Mouse (Mus musculus): ENCODE measurements at regions not wholly inside any gene's neighbourhood (a gene's known extent, or its start where the extent isn't known, plus 50 kb on each side); places are given as distances from the start of the nearest gene placed in this dataset.

GRCm38 (mm10) chr14:76228968-76229555 is 118.4 kb downstream of the Nufip1 start:
- ATAC-seq (ENCODE audit: insufficient number of reproducible peaks, low FRiP score, low TSS enrichment, low read depth), result no peak

DNA sequence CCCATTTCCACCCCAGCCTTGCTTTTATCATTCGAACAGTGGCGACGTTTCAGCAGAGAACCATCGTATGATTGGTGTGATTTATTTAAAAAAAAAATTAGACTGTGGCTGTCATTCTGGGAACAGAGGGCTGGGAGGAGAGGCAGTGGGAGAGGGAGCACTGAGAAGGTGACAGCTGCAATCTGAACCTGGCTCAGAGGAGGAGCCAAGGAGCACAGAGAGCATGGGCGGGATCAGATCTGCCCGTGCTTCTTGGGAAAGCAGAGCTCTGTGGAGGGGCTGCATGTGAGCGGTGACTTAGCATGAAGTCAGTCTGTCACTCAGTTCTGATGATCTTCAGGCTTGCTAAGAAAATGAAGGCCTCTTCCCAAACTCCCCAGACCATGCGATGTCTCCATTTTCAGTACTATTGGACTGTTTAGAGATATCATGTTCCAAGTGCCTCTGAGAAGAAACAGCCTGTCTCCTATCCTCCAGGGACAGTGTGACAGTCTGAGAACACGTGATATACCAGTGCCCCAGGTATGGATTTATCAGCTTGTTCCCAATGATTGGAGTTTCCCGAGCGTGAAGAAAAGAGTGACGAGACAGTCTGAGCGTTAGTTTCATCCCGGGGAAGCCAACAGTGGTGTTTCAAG is 129.3 kb downstream of the Nufip1 start:
- Histone ChIP-seq H3K27ac (replicated peaks; ENCODE audit: low read depth, low read length) (no peak overlapping the region), H3K4me1 (ENCODE audit: control insufficient read depth, insufficient read depth, low read length) (no peaks in the 10 kb centered on the region), H3K4me3 (ENCODE audit: low read depth, low read length) (no peak overlapping the region), H3K27me3 (ENCODE audit: control insufficient read depth, insufficient read depth, low read length) (no peaks in the 10 kb centered on the region), H3K9me3 (ENCODE audit: control insufficient read depth, low read length) (no peaks in the 10 kb centered on the region), H3K9ac (ENCODE audit: low read length) (no peak overlapping the region), H3K4me2 (ENCODE audit: low read depth, severe bottlenecking) (no peak overlapping the region), H3K36me3 (ENCODE audit: control insufficient read depth, insufficient read depth, low read length) (no peaks in the 10 kb centered on the region)
- DNase-seq (ENCODE audit: low spot score), result no peak
- 89% methylated on average over 14 of the region's 14 CpGs for WGBS
- no peak for ATAC-seq (ENCODE audit: insufficient number of reproducible peaks, low FRiP score, low TSS enrichment, low read depth)

More at GRCm38 (mm10) chr14:76228968-76229555, 118.4 kb downstream of the Nufip1 start:
- no peak overlapping the region for H3K4me3 ChIP-seq (ENCODE audit: low read depth, low read length)
- H3K4me2 ChIP-seq (ENCODE audit: low read depth, severe bottlenecking), result no peak overlapping the region
- WGBS, result 68% methylated on average over 9 of the region's 9 CpGs
- no peak overlapping the region for H3K9ac ChIP-seq (ENCODE audit: low read length)
- no peak for DNase-seq (ENCODE audit: low spot score)
- no peaks in the 10 kb centered on the region for H3K36me3 ChIP-seq (ENCODE audit: control insufficient read depth, insufficient read depth, low read length)
- H3K27ac ChIP-seq (replicated peaks; ENCODE audit: low read depth, low read length), result no peak overlapping the region
- no peaks in the 10 kb centered on the region for H3K9me3 ChIP-seq (ENCODE audit: control insufficient read depth, low read length)
- H3K4me1 ChIP-seq (ENCODE audit: control insufficient read depth, insufficient read depth, low read length), result no peaks in the 10 kb centered on the region
- no peaks in the 10 kb centered on the region for H3K27me3 ChIP-seq (ENCODE audit: control insufficient read depth, insufficient read depth, low read length)

DNA sequence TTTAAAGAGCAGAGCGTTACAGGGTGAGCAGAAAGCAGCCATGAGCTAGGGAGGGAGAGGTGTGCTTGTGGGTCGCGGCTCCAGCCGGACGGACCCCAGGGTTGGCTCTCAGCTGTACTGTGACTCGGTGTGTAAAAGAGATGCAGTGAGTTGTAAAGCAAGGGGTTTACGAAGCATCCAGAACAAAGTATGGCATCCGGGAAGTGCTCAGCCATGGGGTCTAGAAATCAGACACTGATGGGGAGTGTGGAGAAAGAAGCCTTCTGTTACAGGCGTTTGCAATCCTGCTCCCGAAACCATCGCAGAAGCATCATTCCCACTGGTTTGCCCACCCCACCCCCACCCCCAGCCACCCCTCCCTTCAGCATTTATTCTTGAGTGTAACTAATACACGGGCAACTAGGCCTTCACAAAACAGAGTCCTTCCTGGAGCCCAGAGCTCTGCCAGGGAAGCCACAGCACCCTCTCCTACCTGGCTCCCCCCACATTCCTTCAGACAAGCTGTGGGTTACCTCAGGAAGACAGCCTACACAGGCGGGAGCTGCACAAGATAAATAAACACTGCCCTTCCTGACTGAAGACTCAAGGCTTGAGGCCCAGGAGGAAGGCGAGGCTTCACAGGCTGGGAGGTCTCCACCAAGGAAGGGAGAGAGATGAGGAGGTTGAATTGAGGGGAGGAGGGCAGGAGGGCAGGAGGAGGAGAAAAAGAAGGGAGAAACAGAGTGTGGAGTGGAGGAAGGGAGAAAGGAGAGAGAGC is 133.1 kb downstream of the Nufip1 start:
- H3K36me3 ChIP-seq (ENCODE audit: control insufficient read depth, insufficient read depth, low read length), result no peaks in the 10 kb centered on the region
- H3K9ac ChIP-seq (ENCODE audit: low read length), result no peak overlapping the region
- DNase-seq (ENCODE audit: low spot score), result no peak
- H3K4me1 ChIP-seq (ENCODE audit: control insufficient read depth, insufficient read depth, low read length), result no peaks in the 10 kb centered on the region
- no peak for ATAC-seq (ENCODE audit: insufficient number of reproducible peaks, low FRiP score, low TSS enrichment, low read depth)
- H3K4me2 ChIP-seq (ENCODE audit: low read depth, severe bottlenecking), result no peak overlapping the region
- WGBS, result 70% methylated on average over 14 of the region's 14 CpGs
- H3K27ac ChIP-seq (replicated peaks; ENCODE audit: low read depth, low read length), result no peak overlapping the region
- H3K9me3 ChIP-seq (ENCODE audit: control insufficient read depth, low read length), result no peaks in the 10 kb centered on the region
- H3K4me3 ChIP-seq (ENCODE audit: low read depth, low read length), result no peak overlapping the region
- no peaks in the 10 kb centered on the region for H3K27me3 ChIP-seq (ENCODE audit: control insufficient read depth, insufficient read depth, low read length)

GRCm38 (mm10) chr14:76244338-76245062 is 133.8 kb downstream of the Nufip1 start:
- no peak for ATAC-seq (ENCODE audit: insufficient number of reproducible peaks, low FRiP score, low TSS enrichment, low read depth)

DNA sequence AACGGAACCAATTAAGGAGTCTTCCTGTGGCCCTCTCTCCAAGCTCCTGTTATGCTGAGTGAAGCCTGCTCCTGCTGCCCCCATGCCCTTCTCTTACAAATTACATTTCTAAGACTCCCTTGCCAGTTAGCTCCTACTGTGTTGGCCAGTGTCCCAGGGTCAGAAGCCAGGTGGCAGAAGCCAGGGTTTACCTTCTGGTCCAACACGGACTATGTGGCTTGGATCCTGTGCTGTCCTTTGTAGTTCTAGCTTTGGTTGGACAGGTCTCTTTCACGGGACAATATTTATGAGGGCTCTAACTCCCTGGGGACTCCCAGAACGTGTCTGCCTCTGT is 134.3 kb downstream of the Nufip1 start:
- no peak overlapping the region for H3K27ac ChIP-seq (replicated peaks; ENCODE audit: low read depth, low read length)
- H3K27me3 ChIP-seq (ENCODE audit: control insufficient read depth, insufficient read depth, low read length), result no peaks in the 10 kb centered on the region
- H3K9me3 ChIP-seq (ENCODE audit: control insufficient read depth, low read length), result no peaks in the 10 kb centered on the region
- no peak for ATAC-seq (ENCODE audit: insufficient number of reproducible peaks, low FRiP score, low TSS enrichment, low read depth)
- no peak for DNase-seq (ENCODE audit: low spot score)
- no peak overlapping the region for H3K4me3 ChIP-seq (ENCODE audit: low read depth, low read length)
- no peaks in the 10 kb centered on the region for H3K4me1 ChIP-seq (ENCODE audit: control insufficient read depth, insufficient read depth, low read length)
- no peak overlapping the region for H3K9ac ChIP-seq (ENCODE audit: low read length)
- WGBS, result 62% methylated on average over 4 of the region's 4 CpGs
- H3K36me3 ChIP-seq (ENCODE audit: control insufficient read depth, insufficient read depth, low read length), result no peaks in the 10 kb centered on the region
- H3K4me2 ChIP-seq (ENCODE audit: low read depth, severe bottlenecking), result no peak overlapping the region

More at GRCm38 (mm10) chr14:76244338-76245062, 133.8 kb downstream of the Nufip1 start:
- Histone ChIP-seq H3K4me2 (ENCODE audit: low read depth, severe bottlenecking) (no peak overlapping the region), H3K4me1 (ENCODE audit: control insufficient read depth, insufficient read depth, low read length) (no peaks in the 10 kb centered on the region), H3K4me3 (ENCODE audit: low read depth, low read length) (no peak overlapping the region), H3K27me3 (ENCODE audit: control insufficient read depth, insufficient read depth, low read length) (no peaks in the 10 kb centered on the region), H3K36me3 (ENCODE audit: control insufficient read depth, insufficient read depth, low read length) (no peaks in the 10 kb centered on the region), H3K27ac (replicated peaks; ENCODE audit: low read depth, low read length) (no peak overlapping the region), H3K9me3 (ENCODE audit: control insufficient read depth, low read length) (no peaks in the 10 kb centered on the region), H3K9ac (ENCODE audit: low read length) (no peak overlapping the region)
- no peak for DNase-seq (ENCODE audit: low spot score)
- 51% methylated on average over 18 of the region's 18 CpGs for WGBS

DNA sequence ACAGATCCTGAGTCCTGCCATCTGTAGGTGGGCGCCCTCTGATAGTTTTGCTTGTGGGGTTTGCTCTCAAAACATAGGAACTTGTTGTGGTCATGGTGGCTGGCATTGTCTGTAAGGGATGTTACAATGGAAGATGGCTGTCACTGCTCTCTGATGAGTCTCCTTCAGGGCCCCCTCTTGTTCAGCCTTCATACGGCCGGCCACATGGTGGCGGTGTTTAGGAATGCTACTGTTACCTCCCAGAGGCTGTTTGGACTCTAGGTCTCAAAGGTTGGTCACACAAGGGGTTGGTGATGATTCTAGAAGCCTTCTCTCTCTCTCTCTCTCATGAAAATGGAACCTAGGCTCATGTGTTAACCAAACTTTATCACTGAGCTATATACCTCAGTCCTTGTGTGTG is 137.0 kb downstream of the Nufip1 start:
- DNase-seq (ENCODE audit: low spot score), result no peak
- H3K4me1 ChIP-seq (ENCODE audit: control insufficient read depth, insufficient read depth, low read length), result no peaks in the 10 kb centered on the region

GRCm38 (mm10) chr14:76253850-76254249 is 143.2 kb downstream of the Nufip1 start:
- Histone ChIP-seq H3K27ac (replicated peaks; ENCODE audit: low read depth, low read length) (no peak overlapping the region), H3K4me1 (ENCODE audit: control insufficient read depth, insufficient read depth, low read length) (peaks cover 6% of the 10 kb centered on the region; the same call in 1 of the 2 replicates)
- ATAC-seq (ENCODE audit: insufficient number of reproducible peaks, low FRiP score, low TSS enrichment, low read depth), result no peak

More for the DNA sequence above, 137.0 kb downstream of the Nufip1 start:
- Histone ChIP-seq H3K9me3 (ENCODE audit: control insufficient read depth, low read length) (no peaks in the 10 kb centered on the region), H3K27ac (replicated peaks; ENCODE audit: low read depth, low read length) (no peak overlapping the region), H3K36me3 (ENCODE audit: control insufficient read depth, insufficient read depth, low read length) (no peaks in the 10 kb centered on the region), H3K27me3 (ENCODE audit: control insufficient read depth, insufficient read depth, low read length) (no peaks in the 10 kb centered on the region), H3K4me3 (ENCODE audit: low read depth, low read length) (no peak overlapping the region), H3K4me2 (ENCODE audit: low read depth, severe bottlenecking) (no peak overlapping the region), H3K9ac (ENCODE audit: low read length) (no peak overlapping the region)
- no peak for ATAC-seq (ENCODE audit: insufficient number of reproducible peaks, low FRiP score, low TSS enrichment, low read depth)
- WGBS, result 82% methylated on average over 4 of the region's 4 CpGs

More at GRCm38 (mm10) chr14:76253850-76254249, 143.2 kb downstream of the Nufip1 start:
- DNase-seq (ENCODE audit: low spot score), result no peak
- WGBS, result 84% methylated on average over 3 of the region's 3 CpGs
- H3K4me3 ChIP-seq (ENCODE audit: low read depth, low read length), result no peak overlapping the region
- no peak overlapping the region for H3K9ac ChIP-seq (ENCODE audit: low read length)
- H3K27me3 ChIP-seq (ENCODE audit: control insufficient read depth, insufficient read depth, low read length), result no peaks in the 10 kb centered on the region
- no peaks in the 10 kb centered on the region for H3K9me3 ChIP-seq (ENCODE audit: control insufficient read depth, low read length)
- no peaks in the 10 kb centered on the region for H3K36me3 ChIP-seq (ENCODE audit: control insufficient read depth, insufficient read depth, low read length)
- no peak overlapping the region for H3K4me2 ChIP-seq (ENCODE audit: low read depth, severe bottlenecking)
